Mouse (Mus musculus) layer of hippocampus, adult 18-20 months (tissue): ENCODE measurements at regions not wholly inside any gene's neighbourhood (a gene's known extent, or its start where the extent isn't known, plus 50 kb on each side); places are given as distances from the start of the nearest gene placed in this dataset.
A peak's percentile ranks its signal among the peaks of the same experiment; 100 is the strongest.

Source experiments
- DNase-seq, 2 experiments: peaks; one replicate each; pipeline ENCODE4 v3.0.0; 2022; ENCODE audit warnings: low spot score in 2 of 2

DNA sequence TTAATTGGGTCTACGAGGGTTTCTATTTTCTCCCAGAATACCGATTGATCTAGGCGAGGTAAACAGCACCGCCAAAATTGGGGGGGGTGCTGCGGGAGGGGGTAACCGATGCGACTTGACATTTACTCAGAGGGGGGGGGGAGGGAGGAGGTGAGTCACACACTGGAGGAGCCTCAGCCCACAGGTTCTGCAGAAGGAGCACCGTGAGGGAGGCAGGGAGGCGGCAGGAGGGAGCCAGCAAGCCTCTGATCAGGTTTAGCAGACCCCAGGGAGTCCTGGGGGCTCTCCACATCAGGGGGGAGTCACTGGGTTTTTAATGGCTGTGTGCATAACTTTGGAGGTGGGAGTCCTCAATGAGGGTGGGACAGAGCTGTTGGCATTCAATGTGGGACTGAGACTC lies 51.3 kb upstream of the Ier5l start:
- DNase-seq = no peak

DNA sequence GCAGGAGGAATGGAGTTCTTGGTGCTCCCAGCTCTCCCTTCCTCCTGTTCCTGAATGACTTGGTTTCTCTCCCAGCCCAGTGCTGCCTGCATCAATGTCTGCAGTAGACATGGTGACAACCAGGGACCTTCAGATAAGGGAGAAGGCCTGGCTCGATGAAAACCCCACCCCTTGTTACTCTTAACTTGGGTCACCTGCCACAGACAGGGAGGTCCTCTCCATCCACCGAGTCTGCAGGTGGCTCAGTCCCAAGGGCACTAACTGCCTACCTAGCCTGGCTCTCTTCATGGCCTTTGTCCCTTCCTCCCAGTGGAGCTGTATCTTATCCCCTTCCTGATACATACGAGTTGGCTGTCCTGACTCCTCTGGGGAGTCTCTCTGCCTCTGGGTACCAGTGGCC lies 51.8 kb upstream of the Ier5l start:
- no peak for DNase-seq

DNA sequence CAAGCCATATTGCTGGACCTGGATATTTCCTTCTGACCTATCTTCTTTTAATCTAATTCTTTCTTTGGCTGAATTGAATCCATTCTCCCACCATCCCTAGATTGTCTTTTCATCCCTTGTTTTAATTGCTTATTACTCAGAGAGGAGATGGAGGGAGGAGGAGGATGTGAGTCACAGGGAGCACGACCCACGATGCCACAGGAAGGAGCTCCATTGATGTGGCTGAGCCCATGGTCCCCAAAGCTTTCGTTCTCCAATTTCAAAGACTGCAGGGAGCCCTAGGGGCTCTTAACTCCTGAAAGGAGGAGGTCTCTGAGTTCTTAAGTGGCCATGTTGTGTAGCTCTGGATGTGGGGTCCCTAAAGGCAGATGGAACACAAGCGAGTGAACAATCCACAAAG lies 53.5 kb upstream of the Ier5l start:
- no peak for DNase-seq

DNA sequence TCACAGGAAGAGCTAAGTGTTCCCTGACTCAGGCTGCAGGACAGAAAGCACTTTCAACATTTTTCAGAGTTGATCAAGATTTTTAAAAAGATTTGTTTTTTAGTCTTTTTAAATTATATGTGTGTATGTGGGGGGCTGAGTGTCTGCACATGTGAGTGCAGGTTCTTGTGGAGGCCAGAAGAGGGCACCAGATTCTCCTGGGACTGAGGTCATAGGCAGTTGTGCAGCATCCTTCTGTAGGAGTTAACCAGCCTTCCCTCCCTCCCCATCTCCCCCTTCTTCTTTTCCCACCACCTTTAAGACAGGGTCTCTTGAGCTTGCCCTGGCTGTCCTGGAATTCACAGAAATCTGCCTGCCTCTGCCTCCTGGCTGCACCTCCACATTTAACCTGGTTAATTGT lies 58.9 kb upstream of the Ier5l start:
- DNase-seq = no peak

DNA sequence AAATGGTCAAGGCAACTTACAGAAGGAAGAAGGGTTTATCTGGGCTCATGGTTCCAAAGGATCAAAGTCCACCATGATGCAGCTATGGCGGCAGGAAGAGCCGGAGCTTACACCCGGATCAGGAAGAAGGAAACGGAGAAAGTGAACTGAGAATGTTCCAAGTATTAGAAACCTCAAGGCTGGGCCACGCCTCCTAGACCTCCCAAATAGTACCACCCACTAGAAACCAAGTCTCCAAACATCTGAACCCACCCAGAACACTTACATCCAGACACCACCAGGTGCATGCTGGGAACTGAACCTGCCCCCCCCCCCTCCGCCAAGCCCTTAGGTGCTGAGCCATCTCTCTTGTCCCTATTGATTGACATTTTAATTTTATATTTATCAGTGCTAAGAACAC lies 59.3 kb upstream of the Ier5l start:
- DNase-seq = no peak

DNA sequence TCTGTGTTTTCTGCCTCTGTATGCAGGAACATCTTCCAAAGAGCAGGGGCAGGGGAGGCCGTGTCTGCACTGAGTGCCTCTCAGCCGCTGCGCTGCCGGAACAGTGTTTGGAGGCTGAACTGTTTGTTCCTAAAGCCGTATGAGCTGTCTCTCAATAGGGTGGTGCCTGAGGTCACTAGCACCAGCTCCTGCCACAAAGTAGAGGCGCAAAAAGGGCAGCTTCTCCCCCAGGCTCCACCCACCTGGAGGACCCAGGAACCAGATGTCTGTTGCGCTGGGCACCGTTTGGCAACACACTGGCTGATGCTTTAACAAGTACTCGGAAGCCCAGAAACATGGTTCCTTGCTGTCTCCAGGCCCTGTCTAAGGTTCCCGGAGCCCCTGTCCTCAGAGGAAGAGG lies 60.4 kb upstream of the Cstad start:
- DNase-seq = no peak

DNA sequence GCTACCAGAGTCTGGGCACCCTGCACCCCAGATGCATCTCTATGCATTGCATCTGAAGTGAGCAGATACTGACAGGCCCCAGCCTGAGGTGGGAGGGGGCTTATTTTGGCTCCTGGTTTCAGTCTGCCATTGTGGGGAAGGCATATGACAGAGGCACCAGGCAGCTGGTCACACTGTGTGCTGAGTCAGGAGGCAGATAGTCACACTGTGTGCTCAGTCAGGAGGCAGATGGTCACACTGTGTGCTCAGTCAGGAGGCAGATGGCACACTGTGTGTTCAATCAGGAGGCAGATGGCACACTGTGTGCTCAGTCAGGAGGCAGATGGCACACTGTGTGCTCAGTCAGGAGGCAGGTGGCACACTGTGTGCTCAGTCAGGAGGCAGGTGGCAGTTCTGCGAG lies 55.5 kb upstream of the Cstad start:
- DNase-seq = no peak

DNA sequence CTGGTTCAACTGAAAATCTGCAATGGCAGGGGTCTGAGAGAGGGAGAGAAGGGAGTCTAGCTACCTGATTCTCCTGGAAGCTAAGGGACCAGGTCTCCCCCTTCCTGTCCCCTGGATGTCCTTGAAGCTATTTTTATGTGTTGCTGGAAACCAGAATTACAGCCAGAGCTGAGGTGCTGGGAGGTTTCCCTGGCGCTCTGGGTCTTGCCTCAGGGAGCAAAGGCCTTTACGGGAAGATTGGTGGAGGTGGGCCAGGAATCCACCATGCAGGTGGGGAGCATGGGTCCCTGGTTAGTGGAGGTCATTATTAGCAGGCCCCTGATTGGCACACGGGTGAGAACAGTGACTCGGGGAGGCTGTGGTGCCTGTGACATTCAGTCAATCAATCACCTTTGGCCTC lies 53.3 kb upstream of the Cstad start:
- no peak for DNase-seq

DNA sequence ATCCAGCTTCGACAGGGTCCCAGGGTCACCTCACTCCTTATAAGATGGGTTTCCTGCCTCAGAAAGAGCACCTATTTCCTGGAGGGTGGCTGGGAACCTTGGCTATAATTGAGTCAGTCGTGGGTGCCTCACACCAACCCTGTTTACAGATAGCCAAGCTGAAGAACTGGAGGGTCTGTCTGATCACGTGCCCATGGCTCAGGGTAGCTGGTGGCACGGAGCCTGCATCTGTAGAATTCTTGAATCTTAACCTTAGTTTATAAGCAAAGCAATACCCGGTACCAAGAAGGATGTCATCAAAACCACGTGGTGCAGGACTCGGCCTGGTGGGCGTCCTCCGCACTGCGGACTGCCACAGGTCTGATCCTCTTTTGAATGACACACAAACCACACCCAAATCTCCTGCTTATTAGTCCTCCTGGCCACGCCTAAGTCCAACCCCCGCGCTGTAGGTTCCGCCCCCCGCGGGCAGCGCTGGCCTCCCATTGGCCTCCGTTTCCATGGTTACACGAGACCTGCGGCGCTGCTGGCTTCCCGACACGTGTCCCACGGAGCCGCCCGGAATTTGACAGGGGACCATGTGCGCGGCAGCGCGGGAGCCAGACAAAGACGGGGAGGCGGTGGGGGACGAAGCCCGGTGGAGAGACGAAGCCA lies 49.9 kb upstream of the Cstad start:
- peak; percentile 92 for DNase-seq
